Mouse (Mus musculus) kidney, embryonic 15.5 days (tissue): ENCODE data around the gene Slc35e3. TPM values are rescaled to one million over a fixed set of nuclear protein-coding genes. Genes with fewer than 3 reads are reported as not detected.
A peak's percentile ranks its signal among the peaks of the same experiment; 100 is the strongest.

Source experiments
- ATAC-seq: fragments of 200-750 bp; cut with Nextera tagmentation; replicated peaks from 2 replicates; pipeline ENCODE4 v1.8.0; 2017; ENCODE audit warnings: moderate TSS enrichment; ENCODE audit not compliant: low FRiP score
- H3K27ac ChIP-seq: fragments of 300-500 bp; sonication (generic); 2 replicates; pipeline ENCODE4 v1.5.1; 2015; ENCODE audit warnings: mild to moderate bottlenecking, inconsistent platforms
- H3K27me3 ChIP-seq: fragments of 300-500 bp; sonication (generic); 2 replicates; pipeline ENCODE4 v1.6.1; 2015; ENCODE audit warnings: inconsistent platforms
- H3K36me3 ChIP-seq: fragments of 300-500 bp; sonication (generic); 2 replicates; pipeline ENCODE4 v1.6.1; 2015; ENCODE audit warnings: inconsistent platforms
- H3K4me1 ChIP-seq: fragments of 300-500 bp; sonication (generic); 2 replicates; pipeline ENCODE4 v1.6.1; 2015; ENCODE audit warnings: inconsistent platforms
- H3K4me2 ChIP-seq: fragments of 300-500 bp; sonication (generic); 2 replicates; pipeline ENCODE4 v1.6.1; 2015; ENCODE audit warnings: moderate library complexity, mild to moderate bottlenecking, inconsistent platforms
- H3K4me3 ChIP-seq: fragments of 300-500 bp; sonication (generic); replicated peaks from 2 replicates; pipeline ENCODE4 v1.5.1; 2015; ENCODE audit warnings: mild to moderate bottlenecking, inconsistent platforms
- H3K9ac ChIP-seq: fragments of 300-500 bp; sonication (generic); 2 replicates; pipeline ENCODE4 v1.6.1; 2015; ENCODE audit warnings: mild to moderate bottlenecking, inconsistent platforms
- H3K9me3 ChIP-seq: fragments of 300-500 bp; sonication (generic); replicated peaks from 2 replicates; pipeline ENCODE4 v1.6.1; 2016; ENCODE audit warnings: inconsistent platforms
- WGBS: fragments of 180-500 bp; shearing (Covaris S2); methylation state at CpG from one replicate; pipeline ENCODE4 v1.1.7; 2015; ENCODE audit warnings: mixed read lengths; 5-methylcytosine and 5-hydroxymethylcytosine counted together
- polyA plus RNA-seq: library from polyadenylated mRNA; unstranded; fragments of >200 nt; fragmentation: Nextera tagmentation; extraction: Ambion mirVana; gene quantifications from 2 replicates; pipeline ENCODE4 v1.2.1, GENCODE M21; 2015

The Slc35e3 gene
- polyA plus RNA-seq, 1 experiment from 2014 or later: 14.8 TPM

DNA sequence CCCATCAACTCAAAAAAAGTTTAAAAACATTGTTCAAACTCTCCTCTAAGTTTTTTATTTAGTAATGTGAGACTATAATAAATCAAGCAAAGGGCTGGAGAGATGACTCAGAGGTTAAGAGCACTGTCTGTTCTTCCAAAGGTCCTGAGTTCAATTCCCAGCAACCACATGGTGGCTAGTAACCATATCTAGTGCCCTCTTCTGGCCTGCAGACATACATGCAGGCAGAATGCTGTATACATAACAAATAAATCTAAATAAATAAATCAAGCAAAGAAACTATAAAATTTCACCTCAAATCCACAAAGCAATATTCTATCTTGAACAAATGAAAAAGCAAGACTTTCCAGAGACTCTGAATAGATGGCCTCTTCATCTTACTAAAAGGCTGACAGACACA lies 54.0 kb downstream of the Slc35e3 start:
- no peaks in the 10 kb centered on the region for H3K27me3 ChIP-seq
- no peak overlapping the region for H3K9ac ChIP-seq
- peaks cover 93% of the 10 kb centered on the region for H3K36me3 ChIP-seq
- H3K4me1 ChIP-seq: no peaks in the 10 kb centered on the region
- H3K4me2 ChIP-seq: no peak overlapping the region
- H3K9me3 ChIP-seq: no peaks in the 10 kb centered on the region
- no peak overlapping the region for H3K27ac ChIP-seq
- no peak overlapping the region for H3K4me3 ChIP-seq
- ATAC-seq: no peak

DNA sequence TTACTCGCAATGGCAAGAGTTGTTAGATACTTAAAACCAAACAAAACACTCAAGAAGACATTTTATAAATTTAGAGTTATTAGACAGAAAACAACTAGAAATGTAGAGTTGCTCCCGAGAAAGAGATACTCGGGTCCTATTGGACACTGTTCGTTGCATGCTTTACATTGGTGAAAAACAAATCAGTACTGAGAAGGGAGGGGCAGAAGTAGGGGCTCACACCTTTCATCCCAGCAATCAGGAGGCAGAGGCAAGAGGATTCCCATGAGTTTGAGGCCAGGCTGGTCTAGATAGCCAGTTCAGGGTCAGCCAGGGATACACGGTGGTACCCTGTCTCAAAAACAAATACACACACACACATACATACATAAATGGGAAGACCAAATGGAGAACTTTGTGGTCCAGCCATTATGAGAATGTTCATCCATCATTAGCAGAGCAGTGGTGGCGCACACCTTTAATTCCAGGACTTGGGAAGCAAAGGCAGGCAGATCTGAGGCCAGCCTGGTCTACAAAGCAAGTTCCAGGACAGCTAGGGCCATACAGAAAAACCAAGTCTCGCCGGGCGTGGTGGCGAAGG lies 54.7 kb downstream of the Slc35e3 start:
- no peaks in the 10 kb centered on the region for H3K27me3 ChIP-seq
- no peaks in the 10 kb centered on the region for H3K4me1 ChIP-seq
- H3K9ac ChIP-seq: no peak overlapping the region
- ATAC-seq: no peak
- no peak overlapping the region for H3K4me2 ChIP-seq
- no peak overlapping the region for H3K27ac ChIP-seq
- no peaks in the 10 kb centered on the region for H3K9me3 ChIP-seq
- no peak overlapping the region for H3K4me3 ChIP-seq
- peaks cover 92% of the 10 kb centered on the region for H3K36me3 ChIP-seq
- 97% methylated on average over 10 of the region's 10 CpGs for WGBS

GRCm38 (mm10) chr10:117690770-117691296 lies 55.3 kb downstream of the Slc35e3 start:
- WGBS: 94% methylated on average over 3 of the region's 3 CpGs
- Histone ChIP-seq H3K4me1 (no peaks in the 10 kb centered on the region), H3K4me2 (no peak overlapping the region), H3K36me3 (peaks cover 85% of the 10 kb centered on the region), H3K9me3 (no peaks in the 10 kb centered on the region), H3K27ac (no peak overlapping the region), H3K27me3 (no peaks in the 10 kb centered on the region), H3K4me3 (no peak overlapping the region), H3K9ac (no peak overlapping the region)
- no peak for ATAC-seq

- no peak overlapping the region for H3K4me3 ChIP-seq
- H3K4me2 ChIP-seq: no peak overlapping the region
- H3K9me3 ChIP-seq: no peaks in the 10 kb centered on the region
- no peak for ATAC-seq
- no peak overlapping the region for H3K9ac ChIP-seq
- H3K27ac ChIP-seq: no peak overlapping the region
- peaks cover 77% of the 10 kb centered on the region for H3K36me3 ChIP-seq
- 86% methylated on average over 2 of the region's 2 CpGs for WGBS
- H3K27me3 ChIP-seq: no peaks in the 10 kb centered on the region
- no peaks in the 10 kb centered on the region for H3K4me1 ChIP-seq
These were observed 56.1 kb downstream of the Slc35e3 start for GRCm38 (mm10) chr10:117690101-117690352.

GRCm38 (mm10) chr10:117689297-117690100 lies 56.7 kb downstream of the Slc35e3 start:
- Histone ChIP-seq H3K9ac (no peak overlapping the region), H3K9me3 (no peaks in the 10 kb centered on the region), H3K27ac (no peak overlapping the region), H3K27me3 (no peaks in the 10 kb centered on the region), H3K4me1 (no peaks in the 10 kb centered on the region), H3K4me2 (no peak overlapping the region), H3K4me3 (no peak overlapping the region), H3K36me3 (peaks cover 72% of the 10 kb centered on the region)
- ATAC-seq: no peak
- 93% methylated on average over 11 of the region's 11 CpGs for WGBS

DNA sequence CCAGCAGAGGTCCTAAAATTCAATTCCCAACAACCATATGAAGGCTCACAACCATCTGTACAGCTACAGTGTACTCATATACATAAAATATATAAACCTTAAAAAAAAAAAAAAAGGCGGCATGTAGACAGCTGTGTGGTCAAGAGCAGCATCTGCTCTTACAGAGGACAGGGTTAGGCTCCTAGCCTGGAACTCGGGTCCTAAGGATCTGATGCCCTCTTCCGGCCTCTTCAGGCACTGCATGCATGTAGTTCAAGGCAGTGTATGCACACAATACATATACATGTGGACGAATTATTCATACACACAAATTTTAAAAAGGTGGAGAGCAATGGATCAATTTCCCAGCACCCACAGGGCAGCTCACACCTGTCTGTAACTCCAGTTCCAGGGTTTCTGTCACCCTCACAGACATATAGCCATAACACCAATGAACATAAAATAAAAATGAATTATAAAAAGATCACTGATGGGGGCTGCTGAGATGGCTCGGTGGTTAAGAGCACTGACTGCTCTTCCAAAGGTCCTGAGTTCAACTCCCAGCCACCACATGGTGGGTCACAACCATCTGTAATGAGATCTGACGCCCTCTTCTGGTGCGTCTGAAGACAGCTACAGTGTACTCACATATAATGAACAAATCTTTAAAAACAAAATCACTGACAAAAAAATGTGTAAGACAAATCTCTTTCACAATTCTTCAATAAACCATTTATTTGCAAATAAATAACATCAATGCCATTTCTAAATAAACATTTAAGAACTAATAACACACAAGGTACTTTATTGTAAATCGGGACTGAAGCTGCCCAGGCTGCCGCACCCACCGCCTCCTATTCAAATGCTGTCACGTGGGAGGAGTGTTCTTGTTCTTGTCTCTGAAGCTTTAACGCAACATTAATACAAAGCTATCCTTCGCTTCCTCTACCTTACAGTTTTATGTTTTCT lies 57.7 kb downstream of the Slc35e3 start:
- Histone ChIP-seq H3K27me3 (no peaks in the 10 kb centered on the region), H3K4me3 (no peak overlapping the region), H3K36me3 (peaks cover 64% of the 10 kb centered on the region), H3K9me3 (no peaks in the 10 kb centered on the region), H3K4me2 (no peak overlapping the region), H3K9ac (no peak overlapping the region), H3K27ac (no peak overlapping the region), H3K4me1 (no peaks in the 10 kb centered on the region)
- peak; percentile 46; the same call in 1 of the 2 replicates for ATAC-seq
- 90% methylated on average over 13 of the region's 13 CpGs for WGBS

DNA sequence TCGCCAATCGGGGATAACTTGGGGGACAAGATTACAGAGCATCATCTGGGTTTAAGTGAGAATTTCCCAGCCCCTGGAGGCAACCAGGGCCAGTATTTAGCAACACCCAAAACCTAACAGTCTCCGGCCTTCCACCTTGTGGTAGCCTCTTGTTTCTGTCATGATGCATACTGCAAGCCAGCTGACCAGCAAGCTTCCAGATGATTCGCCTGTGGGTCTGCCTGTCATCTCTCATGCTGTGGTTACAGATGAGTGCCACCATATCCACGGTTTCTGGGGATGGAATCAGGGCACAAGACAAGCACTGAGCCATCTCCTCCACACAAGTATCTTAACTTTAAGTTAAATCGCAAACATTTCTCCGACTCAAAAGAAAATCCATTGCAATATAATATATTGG lies 58.6 kb downstream of the Slc35e3 start:
- no peaks in the 10 kb centered on the region for H3K9me3 ChIP-seq
- no peak overlapping the region for H3K4me2 ChIP-seq
- H3K36me3 ChIP-seq: peaks cover 57% of the 10 kb centered on the region
- no peak overlapping the region for H3K27ac ChIP-seq
- no peak for ATAC-seq
- no peak overlapping the region for H3K9ac ChIP-seq
- H3K27me3 ChIP-seq: no peaks in the 10 kb centered on the region
- 89% methylated on average over 7 of the region's 7 CpGs for WGBS
- H3K4me3 ChIP-seq: no peak overlapping the region
- H3K4me1 ChIP-seq: no peaks in the 10 kb centered on the region

- no peak overlapping the region for H3K4me2 ChIP-seq
- H3K9me3 ChIP-seq: no peaks in the 10 kb centered on the region
- no peak overlapping the region for H3K4me3 ChIP-seq
- no peak for ATAC-seq
- 82% methylated on average over 3 of the region's 3 CpGs for WGBS
- no peaks in the 10 kb centered on the region for H3K27me3 ChIP-seq
- no peaks in the 10 kb centered on the region for H3K4me1 ChIP-seq
- no peak overlapping the region for H3K9ac ChIP-seq
- no peak overlapping the region for H3K27ac ChIP-seq
- peaks cover 51% of the 10 kb centered on the region for H3K36me3 ChIP-seq
These were observed 59.1 kb downstream of the Slc35e3 start for GRCm38 (mm10) chr10:117687018-117687417.

DNA sequence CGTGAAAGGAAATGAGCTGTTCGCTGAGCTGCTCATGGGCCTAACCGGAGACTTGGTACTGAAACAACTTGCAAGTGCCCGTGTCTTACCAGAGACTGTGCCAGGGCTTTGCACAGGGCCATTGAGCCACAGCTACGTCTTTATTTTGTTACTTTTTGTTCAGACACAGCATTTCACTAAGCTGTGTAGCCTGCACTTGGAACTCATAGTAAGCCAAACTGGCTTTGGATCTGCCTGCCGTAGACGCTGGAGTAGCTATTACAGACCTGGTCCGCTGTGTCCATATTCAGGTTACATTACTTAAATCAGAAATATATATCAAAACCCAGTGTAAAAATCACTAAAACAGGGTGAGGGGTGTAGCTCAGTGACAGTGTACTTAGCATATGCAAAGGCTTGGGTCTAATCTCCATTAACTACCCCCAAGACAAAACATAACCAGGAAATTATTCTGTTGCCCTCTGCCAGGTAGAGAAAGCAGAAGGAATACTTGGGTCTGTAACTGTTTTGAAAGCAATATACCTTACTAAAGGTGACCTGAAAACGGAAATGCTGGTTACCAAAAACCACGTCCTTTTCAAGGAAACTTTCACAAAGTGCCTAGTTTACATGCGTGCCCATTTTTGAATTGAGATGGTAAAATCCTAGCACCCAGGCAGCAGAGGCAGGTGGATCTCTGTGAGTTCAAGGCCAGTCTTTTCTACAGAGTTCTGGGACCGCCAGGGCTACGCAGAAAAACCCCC lies 60.1 kb downstream of the Slc35e3 start:
- no peaks in the 10 kb centered on the region for H3K27me3 ChIP-seq
- 93% methylated on average over 13 of the region's 13 CpGs for whole genome bisulfite sequencing
- H3K4me3 ChIP-seq: no peak overlapping the region
- H3K27ac ChIP-seq: no peak overlapping the region
- no peak overlapping the region for H3K9ac ChIP-seq
- H3K4me2 ChIP-seq: no peak overlapping the region
- peaks cover 42% of the 10 kb centered on the region for H3K36me3 ChIP-seq
- no peaks in the 10 kb centered on the region for H3K9me3 ChIP-seq
- no peaks in the 10 kb centered on the region for H3K4me1 ChIP-seq
- ATAC-seq: no peak

DNA sequence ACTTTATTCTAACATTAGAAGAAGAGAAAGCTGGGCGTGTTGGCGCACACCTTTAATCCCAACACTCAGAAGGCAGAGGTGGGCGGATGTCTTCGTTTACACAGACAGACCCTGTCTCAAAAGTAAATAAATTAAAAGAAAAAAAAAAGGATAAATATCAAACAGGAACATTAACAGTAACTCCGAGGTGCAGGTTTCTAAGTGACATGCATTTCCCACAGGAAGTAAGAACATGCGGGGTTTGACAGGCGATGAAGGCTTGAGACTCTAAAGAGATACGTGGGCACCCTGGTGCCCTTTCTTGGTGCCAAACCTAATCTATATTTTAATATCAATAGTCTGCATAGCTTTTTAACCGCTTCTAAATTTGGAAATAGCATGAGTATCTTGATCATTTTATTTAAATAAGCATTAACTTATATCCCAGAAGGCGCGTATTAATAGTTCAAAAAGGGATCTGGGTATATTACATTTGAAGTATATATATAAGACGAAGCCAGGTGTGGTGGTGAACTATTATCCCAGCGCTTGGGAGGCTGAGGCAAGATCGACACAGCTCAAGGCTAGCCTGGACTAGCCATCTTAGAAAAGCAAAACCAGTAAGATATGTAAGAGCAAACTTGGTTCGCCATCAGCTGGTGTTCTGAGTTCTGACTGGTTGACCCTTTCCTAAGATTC lies 60.9 kb downstream of the Slc35e3 start:
- no peaks in the 10 kb centered on the region for H3K27me3 ChIP-seq
- ATAC-seq: no peak

More for the DNA sequence above, 60.9 kb downstream of the Slc35e3 start:
- Histone ChIP-seq H3K4me2 (no peak overlapping the region), H3K4me3 (no peak overlapping the region), H3K9ac (no peak overlapping the region), H3K36me3 (peaks cover 35% of the 10 kb centered on the region), H3K27ac (no peak overlapping the region), H3K9me3 (no peaks in the 10 kb centered on the region), H3K4me1 (no peaks in the 10 kb centered on the region)
- 89% methylated on average over 15 of the region's 15 CpGs for whole genome bisulfite sequencing
